Mouse (Mus musculus) olfactory bulb, adult 2 months (tissue): ENCODE measurements around the gene Zcchc10.
A peak's percentile ranks its signal among the peaks of the same experiment; 100 is the strongest.

Experiments
- CTCF ChIP-seq: fragments of 200-500 bp; IDR thresholded peaks from 2 replicates; pipeline ENCODE4 v1.5.1; 2012; ENCODE audit warnings: low read depth, mild to moderate bottlenecking, low read length, moderate library complexity; ENCODE audit not compliant: insufficient read depth
- POLR2A ChIP-seq: fragments of 200-500 bp; IDR thresholded peaks from 2 replicates; pipeline ENCODE4 v1.6.1; 2012; ENCODE audit warnings: mild to moderate bottlenecking, low read depth, low read length, moderate library complexity; ENCODE audit not compliant: insufficient read depth

DNA sequence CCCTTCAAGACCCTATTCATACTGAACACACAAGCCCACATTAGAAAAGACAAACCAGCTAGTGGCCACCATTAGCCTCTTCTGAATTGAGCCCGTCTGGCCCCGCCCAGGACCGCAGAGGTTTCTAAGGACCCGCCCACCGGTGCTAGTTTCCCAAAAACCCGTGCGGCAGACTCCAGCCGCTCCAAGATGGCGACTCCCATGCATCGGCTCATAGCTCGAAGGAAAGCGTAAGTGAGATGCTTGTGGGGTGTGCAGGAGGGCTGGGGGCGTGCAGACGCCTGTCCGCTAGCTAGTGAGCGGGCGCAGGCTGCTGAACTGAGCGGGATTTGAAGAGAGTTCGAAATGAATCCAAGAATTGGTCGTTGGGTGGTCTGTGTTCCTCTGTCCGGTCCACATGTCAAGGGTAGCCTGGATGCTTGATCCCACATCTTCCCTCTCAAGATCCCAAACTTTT, at the start of gene Zcchc10:
- peak; percentile 72 for TF ChIP-seq POLR2A
- TF ChIP-seq CTCF, result no peak
